Mouse (Mus musculus) midbrain, embryonic 15.5 days (tissue): Measurements from ENCODE around the gene Tor3a. TPM values are rescaled to one million over a fixed set of nuclear protein-coding genes. Genes with fewer than 3 reads are reported as not detected.

Experiments
- polyA plus RNA-seq: library from polyadenylated mRNA; unstranded; fragments of >200 nt; fragmentation: Nextera tagmentation; extraction: Ambion mirVana; gene quantifications from 2 replicates; pipeline ENCODE4 v1.2.1, GENCODE M21; 2015

Gene Tor3a
- polyA plus RNA-seq, 1 experiment from 2014 or later, result 4.3 TPM

Other genes starting within 250 kb of the Tor3a start
- gene Soat1, start 200.0 kb downstream of the Tor3a start, polyA plus RNA-seq, result 9.1 and 9.2 TPM in 2 replicates
- gene Gm10031, start 150.3 kb downstream of the Tor3a start, polyA plus RNA-seq, result 0.38 and 0.45 TPM in 2 replicates
- gene Abl2, start 115.6 kb downstream of the Tor3a start, polyA plus RNA-seq, result 6.8 TPM in 2 replicates
- 34.2 and 34.7 TPM in 2 replicates for gene Fam20b, start 44.7 kb upstream of the Tor3a start, polyA plus RNA-seq
- 0.64 and 1.1 TPM in 2 replicates for gene Angptl1, start 164.2 kb upstream of the Tor3a start, polyA plus RNA-seq